9 mouse cellular contexts compared by ENCODE assay signal in genomic region chr6:39870271-39871135, GRCm38 (mm10). TPM values are rescaled to one million over a fixed set of nuclear protein-coding genes. Genes with fewer than 3 reads are reported as not detected.
DNase-seq lines count a peak whose midpoint lies in the region; ATAC-seq and TF ChIP-seq lines count a peak whose summit lies in the region.
"Had no signal": no experiment of that assay in that cellular context is flagged by ENCODE, and none has a peak within 500 bp of the region (broad histone marks: within the 10 kb centered on the region; RNA-seq: fewer than 3 reads in every experiment).

No protein-coding gene starts in this region.

- 3% methylated on average over 28 of the region's 28 CpGs for WGBS in heart, adult 2 months
- WGBS in forebrain, embryonic 13.5 days: under 1% methylated on average over 28 of the region's 28 CpGs
- under 1% methylated on average over 28 of the region's 28 CpGs for WGBS in intestine, embryonic 14.5 days
- under 1% methylated on average over 27 of the region's 28 CpGs for WGBS in limb, embryonic 10.5 days
- 1% methylated on average over 28 of the region's 28 CpGs for WGBS in neural tube, embryonic 13.5 days

- peaks cover 14% of the 10 kb centered on the region for H3K27me3 ChIP-seq in heart, adult 2 months (ENCODE audit: control insufficient read depth, insufficient read depth, low read length)
- no peaks in the 10 kb centered on the region for H3K27me3 ChIP-seq in forebrain, embryonic 13.5 days
- H3K27me3 ChIP-seq in intestine, embryonic 14.5 days (replicated peaks; ENCODE audit: control insufficient read depth, insufficient read depth, low read length): peaks cover 58% of the 10 kb centered on the region
- peaks cover 71% of the 10 kb centered on the region for H3K27me3 ChIP-seq in limb, embryonic 10.5 days (ENCODE audit: low read depth, poor library complexity, severe bottlenecking)
- H3K27me3 ChIP-seq in neural tube, embryonic 13.5 days: no peaks in the 10 kb centered on the region; the same call in none of the 2 replicates

- TF ChIP-seq POLR2A in heart, adult 2 months (IDR thresholded peaks at IDR 0.05; ENCODE audit: insufficient read depth, low read depth, low read length): no peak

- no peaks in the 10 kb centered on the region for H3K36me3 ChIP-seq in heart, adult 2 months (ENCODE audit: control insufficient read depth, insufficient read depth, low read length)
- no peaks in the 10 kb centered on the region for H3K36me3 ChIP-seq in forebrain, embryonic 13.5 days (ENCODE audit: poor library complexity, severe bottlenecking)
- H3K36me3 ChIP-seq in intestine, embryonic 14.5 days (ENCODE audit: control insufficient read depth, insufficient read depth, low read length): no peaks in the 10 kb centered on the region
- H3K36me3 ChIP-seq in limb, embryonic 10.5 days: no peaks in the 10 kb centered on the region
- no peaks in the 10 kb centered on the region for H3K36me3 ChIP-seq in neural tube, embryonic 13.5 days
- H3K36me3 ChIP-seq: G1E had no signal

- peak in 1 of 2 experiments; percentile 19 for DNase-seq in heart, adult 2 months
- DNase-seq in heart, postnatal 25 days (ENCODE audit: low spot score): no peak
- DNase-seq in intestine, embryonic 14.5 days (ENCODE audit: low spot score): peak; percentile 77
- peak; percentile 62 for DNase-seq in limb, embryonic 10.5 days (ENCODE audit: low spot score)
- no peak for DNase-seq in urinary bladder, postnatal 10 days (ENCODE audit: low spot score)

- no peak overlapping the region for H3K27ac ChIP-seq in heart, adult 2 months
- H3K27ac ChIP-seq in brown adipose tissue, adult 24 weeks (replicated peaks; ENCODE audit: low read depth, low read length): no peak overlapping the region
- peak overlapping the region; percentile 89 for H3K27ac ChIP-seq in forebrain, embryonic 13.5 days
- no peak overlapping the region for H3K27ac ChIP-seq in intestine, embryonic 14.5 days (ENCODE audit: low read depth)
- H3K27ac ChIP-seq in limb, embryonic 10.5 days: no peak overlapping the region
- H3K27ac ChIP-seq in neural tube, embryonic 13.5 days (replicated peaks): peak overlapping the region; percentile 98

- peak; percentile 26 for ATAC-seq in forebrain, embryonic 13.5 days
- ATAC-seq in intestine, embryonic 14.5 days (replicated peaks; ENCODE audit: low FRiP score, low TSS enrichment, low read depth): no peak
- ATAC-seq in neural tube, embryonic 13.5 days (ENCODE audit: low read depth): peak; percentile 24; the same call in 1 of the 2 replicates

- intact Hi-C loops in heart, adult 2 months (cut with DNase I): no loop called here
- intact Hi-C loops in heart, postnatal 25 days (cut with DNase I): no loop called here

- no peaks in the 10 kb centered on the region for H3K9me3 ChIP-seq in forebrain, embryonic 13.5 days (replicated peaks)
- H3K9me3 ChIP-seq in intestine, embryonic 14.5 days (ENCODE audit: control insufficient read depth, low read length): no peaks in the 10 kb centered on the region
- no peaks in the 10 kb centered on the region for H3K9me3 ChIP-seq in limb, embryonic 10.5 days (replicated peaks)
- no peaks in the 10 kb centered on the region for H3K9me3 ChIP-seq in neural tube, embryonic 13.5 days

- H3K9ac ChIP-seq in heart, adult 2 months (ENCODE audit: low read depth, low read length): no peak overlapping the region
- H3K9ac ChIP-seq in forebrain, embryonic 13.5 days: peak overlapping the region; percentile 92
- 0 out of 2 replicates have a peak overlapping the region, but pooled peaks have one; percentile 2 for H3K9ac ChIP-seq in intestine, embryonic 14.5 days (ENCODE audit: low read length)
- peak overlapping the region; percentile 88 for H3K9ac ChIP-seq in neural tube, embryonic 13.5 days

- no peak for TF ChIP-seq EP300 in heart, adult 2 months (IDR thresholded peaks at IDR 0.05; ENCODE audit: insufficient read depth, low read depth, low read length)

- peak overlapping the region; percentile 48 for H3K4me3 ChIP-seq in heart, adult 2 months
- H3K4me3 ChIP-seq in brown adipose tissue, adult 24 weeks (ENCODE audit: insufficient read depth, low read depth, low read length): peak overlapping the region; percentile 61
- H3K4me3 ChIP-seq in forebrain, embryonic 13.5 days: peak overlapping the region; percentile 83
- peak overlapping the region; percentile 46 for H3K4me3 ChIP-seq in intestine, embryonic 14.5 days (ENCODE audit: low read depth, low read length)
- peak overlapping the region; percentile 60 for H3K4me3 ChIP-seq in limb, embryonic 10.5 days
- peak overlapping the region; percentile 83 for H3K4me3 ChIP-seq in neural tube, embryonic 13.5 days

- 0 out of 2 replicates have a peak, but pooled peaks have one; percentile 22 for TF ChIP-seq CTCF in heart, adult 2 months (IDR thresholded peaks at IDR 0.05)

- H3K4me1 ChIP-seq in heart, adult 2 months (ENCODE audit: control insufficient read depth, insufficient read depth, low read length): no peaks in the 10 kb centered on the region
- H3K4me1 ChIP-seq in brown adipose tissue, adult 24 weeks (ENCODE audit: control insufficient read depth, insufficient read depth, insufficient read length, low read length): no peaks in the 10 kb centered on the region
- peaks cover 23% of the 10 kb centered on the region for H3K4me1 ChIP-seq in forebrain, embryonic 13.5 days
- peaks cover 7% of the 10 kb centered on the region; the same call in 1 of the 2 replicates for H3K4me1 ChIP-seq in intestine, embryonic 14.5 days (replicated peaks; ENCODE audit: control insufficient read depth, insufficient read depth, low read length)
- H3K4me1 ChIP-seq in limb, embryonic 10.5 days: peaks cover 32% of the 10 kb centered on the region
- H3K4me1 ChIP-seq in neural tube, embryonic 13.5 days (replicated peaks): peaks cover 25% of the 10 kb centered on the region

- peak overlapping the region; percentile 93 for H3K4me2 ChIP-seq in forebrain, embryonic 13.5 days
- H3K4me2 ChIP-seq in intestine, embryonic 14.5 days (ENCODE audit: low read length): peak overlapping the region; percentile 97
- H3K4me2 ChIP-seq in neural tube, embryonic 13.5 days: peak overlapping the region; percentile 83

- no peaks in the 10 kb centered on the region for H3K79me2 ChIP-seq in heart, adult 2 months (replicated peaks; ENCODE audit: control insufficient read depth, insufficient read depth, low read length)

RNA-seq across cellular contexts. Expression of gene Tmem178b, which starts 2.6 kb away (rescaled TPM):
- 1 to 10 TPM in 1 of 2 experiments, under 1 TPM in 1; 0.94 to 1.3 TPM for total RNA-seq in heart, adult 2 months (2021)
- 0.51 and 0.61 TPM in 2 replicates for polyA plus RNA-seq in heart, adult 2 months (2012; rRNA removed)
- total RNA-seq in heart, postnatal 25 days (2021): under 1 TPM; 0.64 to 0.99 TPM
- 2.2 and 3.3 TPM in 2 replicates for polyA plus RNA-seq in brown adipose tissue, adult 24 weeks (2012; ENCODE audit: insufficient read depth, insufficient read length, missing spikeins)
- polyA plus RNA-seq in forebrain, embryonic 13.5 days (2015; fragmentation: Nextera tagmentation; extraction: Ambion mirVana): 16.4 and 21.1 TPM in 2 replicates
- polyA plus RNA-seq in intestine, embryonic 14.5 days (2014; fragmentation: Nextera tagmentation; extraction: Ambion mirVana): 0.90 and 1.5 TPM in 2 replicates
- polyA plus RNA-seq in limb, embryonic 10.5 days (2016; fragmentation: Nextera tagmentation; extraction: Ambion mirVana): not detected in 2 replicates
- 24.7 and 26.7 TPM in 2 replicates for polyA plus RNA-seq in neural tube, embryonic 13.5 days (2015; fragmentation: Nextera tagmentation; extraction: Ambion mirVana)
- polyA plus RNA-seq: G1E had no signal

RNA-seq across cellular contexts. Expression of gene Mrps33, which starts 59.7 kb away (rescaled TPM):
- 100 to 1,000 TPM in 1 of 2 experiments, 10 to 100 TPM in 1; 97.7 to 106 TPM for total RNA-seq in heart, adult 2 months (2021)
- polyA plus RNA-seq in heart, adult 2 months (2012; rRNA removed): 133 and 317 TPM in 2 replicates
- total RNA-seq in heart, postnatal 25 days (2021): 100 to 1,000 TPM; 105 to 108 TPM
- 263 and 327 TPM in 2 replicates for polyA plus RNA-seq in brown adipose tissue, adult 24 weeks (2012; ENCODE audit: insufficient read depth, insufficient read length, missing spikeins)
- polyA plus RNA-seq in forebrain, embryonic 13.5 days (2015; fragmentation: Nextera tagmentation; extraction: Ambion mirVana): 260 and 293 TPM in 2 replicates
- polyA plus RNA-seq in intestine, embryonic 14.5 days (2014; fragmentation: Nextera tagmentation; extraction: Ambion mirVana): 191 and 195 TPM in 2 replicates
- 186 and 192 TPM in 2 replicates for polyA plus RNA-seq in limb, embryonic 10.5 days (2016; fragmentation: Nextera tagmentation; extraction: Ambion mirVana)
- 196 and 215 TPM in 2 replicates for polyA plus RNA-seq in neural tube, embryonic 13.5 days (2015; fragmentation: Nextera tagmentation; extraction: Ambion mirVana)

Comparison
In these comparisons a context has a peak if more than half of its experiments do, and no peak if none do; other contexts are left out.
1. DNase-seq: peak in intestine, embryonic 14.5 days (single experiment) and limb, embryonic 10.5 days (single experiment); none in heart, postnatal 25 days (single experiment) and urinary bladder, postnatal 10 days (single experiment).
2. H3K27ac ChIP-seq: peak in forebrain, embryonic 13.5 days (single experiment) and neural tube, embryonic 13.5 days (single experiment); none in heart, adult 2 months (single experiment), brown adipose tissue, adult 24 weeks (single experiment), intestine, embryonic 14.5 days (single experiment) and limb, embryonic 10.5 days (single experiment).
3. Peak in every context shown above with its lines, with median percentiles within 50 percentile points of each other: H3K4me3 ChIP-seq and H3K4me2 ChIP-seq.